In genomic region chr5:135639760-135640458, GRCm38 (mm10) we compare ENCODE assay signal across 14 mouse cellular contexts. TPM values are rescaled to one million over a fixed set of nuclear protein-coding genes. Genes with fewer than 3 reads are reported as not detected.
A peak's percentile ranks its signal among the peaks of the same experiment; 100 is the strongest.
DNase-seq lines count a peak whose midpoint lies in the region; ATAC-seq and TF ChIP-seq lines count a peak whose summit lies in the region.
"Had no signal": no experiment of that assay in that cellular context is flagged by ENCODE, and none has a peak within 500 bp of the region (broad histone marks: within the 10 kb centered on the region; RNA-seq: fewer than 3 reads in every experiment).

No protein-coding gene starts in this region.

- DNase-seq in layer of hippocampus, adult 2 months (ENCODE audit: low spot score in 2 of 2), result no peak
- DNase-seq in layer of hippocampus, adult 9-11 months, result no peak
- DNase-seq in MEL (ENCODE audit: low read depth, low spot score), result peak; percentile 76
- DNase-seq in left cerebral cortex, postnatal 10 days (ENCODE audit: extremely low spot score in 1 of 2, low spot score in 2 of 2), result no peak
- DNase-seq in ovary, postnatal 14 days (ENCODE audit: low spot score), result no peak
- DNase-seq: cerebellum, adult 9-11 months; heart, postnatal 4 days; lung, adult 2 months; retina, postnatal 1 day; thymus, postnatal 4 days had no signal

- intact Hi-C loops in left cerebral cortex, postnatal 10 days (cut with DNase I), result no loop called here

- no peaks in the 10 kb centered on the region for H3K27me3 ChIP-seq in MEL (ENCODE audit: control insufficient read depth in 1 of 2, insufficient read depth in 2 of 2, low read length in 2 of 2)
- H3K27me3 ChIP-seq in embryonic facial prominence, embryonic 15.5 days, result no peaks in the 10 kb centered on the region
- H3K27me3 ChIP-seq: midbrain, embryonic 13.5 days; neural tube, embryonic 12.5 days had no signal

- H3K4me1 ChIP-seq in MEL (ENCODE audit: control insufficient read depth in 1 of 2, insufficient read depth in 2 of 2, low read length in 2 of 2), result peaks cover 24 to 33% of the 10 kb centered on the region in 2 experiments
- H3K4me1 ChIP-seq in embryonic facial prominence, embryonic 15.5 days, result no peaks in the 10 kb centered on the region
- H3K4me1 ChIP-seq: midbrain, embryonic 13.5 days; neural tube, embryonic 12.5 days had no signal

- no peak for ATAC-seq in embryonic facial prominence, embryonic 15.5 days (ENCODE audit: insufficient number of reproducible peaks, low FRiP score, low TSS enrichment, low read depth)
- ATAC-seq in megakaryocyte-erythroid progenitor cell, adult 5-6 weeks (replicated peaks; ENCODE audit: low FRiP score, low TSS enrichment, poor library complexity, severe bottlenecking), result peak; percentile 68
- ATAC-seq: midbrain, embryonic 13.5 days had no signal

- no peak overlapping the region for H3K4me3 ChIP-seq in layer of hippocampus, adult 2 months
- no peak overlapping the region; a peak in 1 of 4 replicates for H3K4me3 ChIP-seq in MEL (ENCODE audit: control insufficient read depth in 1 of 2, insufficient read depth in 1 of 2, low read depth in 2 of 2, low read length in 2 of 2)
- no peak overlapping the region for H3K4me3 ChIP-seq in embryonic facial prominence, embryonic 15.5 days (replicated peaks)
- H3K4me3 ChIP-seq: midbrain, embryonic 13.5 days; neural tube, embryonic 12.5 days had no signal

- H3K27ac ChIP-seq in layer of hippocampus, adult 2 months, result peak overlapping the region; percentile 23; the same call in 1 of the 2 replicates
- H3K27ac ChIP-seq in MEL (ENCODE audit: control insufficient read depth, low read depth, low read length), result peak overlapping the region; percentile 68
- H3K27ac ChIP-seq in embryonic facial prominence, embryonic 15.5 days (replicated peaks), result 0 out of 2 replicates have a peak overlapping the region, but pooled peaks have one; percentile 18
- H3K27ac ChIP-seq: midbrain, embryonic 13.5 days; neural tube, embryonic 12.5 days had no signal

- TF ChIP-seq CTCF in layer of hippocampus, adult 2 months (conservative IDR thresholded peaks at IDR 0.05), result no peak
- TF ChIP-seq CTCF in MEL (IDR thresholded peaks at IDR 0.05 in 2 of 3, conservative IDR thresholded peaks at IDR 0.05 in 1 of 3; ENCODE audit: control insufficient read depth in 1 of 3, insufficient read depth in 1 of 3, low read depth in 2 of 3, low read length in 3 of 3, poor library complexity in 1 of 3, severe bottlenecking in 1 of 3), result no peak

- peak; percentile 9 to 28; a peak in 2 of 4 replicates for TF ChIP-seq EP300 in MEL (IDR thresholded peaks at IDR 0.05; ENCODE audit: low read depth in 1 of 2, low read length in 2 of 2)

- no peaks in the 10 kb centered on the region for H3K9me3 ChIP-seq in MEL (replicated peaks; ENCODE audit: insufficient read depth, low read length)
- H3K9me3 ChIP-seq in embryonic facial prominence, embryonic 15.5 days (replicated peaks), result no peaks in the 10 kb centered on the region
- H3K9me3 ChIP-seq: midbrain, embryonic 13.5 days; neural tube, embryonic 12.5 days had no signal

- H3K36me3 ChIP-seq in MEL (ENCODE audit: control insufficient read depth in 1 of 2, insufficient read depth in 2 of 2, low read length in 2 of 2), result peaks cover 0 to 34% of the 10 kb centered on the region in 2 experiments; a peak in 2 of 4 replicates
- peaks cover 47% of the 10 kb centered on the region for H3K36me3 ChIP-seq in embryonic facial prominence, embryonic 15.5 days

- peak overlapping the region; percentile 9 for H3K9ac ChIP-seq in MEL (ENCODE audit: control insufficient read depth, low read depth, low read length, poor library complexity, severe bottlenecking)
- no peak overlapping the region for H3K9ac ChIP-seq in embryonic facial prominence, embryonic 15.5 days
- H3K9ac ChIP-seq: midbrain, embryonic 13.5 days; neural tube, embryonic 12.5 days had no signal

- WGBS in embryonic facial prominence, embryonic 15.5 days, result 71% methylated on average over 7 of the region's 7 CpGs

- TF ChIP-seq POLR2A in MEL (IDR thresholded peaks at IDR 0.05; ENCODE audit: control insufficient read depth in 1 of 2, insufficient read depth in 1 of 2, low read depth in 1 of 2, low read length in 2 of 2, poor library complexity in 1 of 2), result no peak

- no peak overlapping the region for H3K4me2 ChIP-seq in embryonic facial prominence, embryonic 15.5 days (replicated peaks)
- H3K4me2 ChIP-seq: midbrain, embryonic 13.5 days; neural tube, embryonic 12.5 days had no signal

- H3K79me2 ChIP-seq in MEL (ENCODE audit: control insufficient read depth, insufficient read depth, low read length, poor library complexity), result no peaks in the 10 kb centered on the region

- no peak for TF ChIP-seq RAD21 in MEL (IDR thresholded peaks at IDR 0.05; ENCODE audit: low read depth, low read length)

TF ChIP-seq in MEL, 35 proteins besides CTCF, POLR2A, EP300 and RAD21:
- TF ChIP-seq MYC (IDR thresholded peaks at IDR 0.05; ENCODE audit: low read depth, low read length) (no peak), E2F4 (IDR thresholded peaks at IDR 0.05; ENCODE audit: borderline replicate concordance, low read depth, low read length) (no peak), CHD2 (IDR thresholded peaks at IDR 0.05; ENCODE audit: low read length) (no peak), SMC3 (IDR thresholded peaks at IDR 0.05; ENCODE audit: low read depth, low read length) (no peak), MAFK (IDR thresholded peaks at IDR 0.05; ENCODE audit: borderline replicate concordance, low read depth, low read length) (peak; percentile 87), TCF12 (IDR thresholded peaks at IDR 0.05; ENCODE audit: low read depth, low read length) (peak; percentile 21; the same call in 1 of the 2 replicates), TBP (IDR thresholded peaks at IDR 0.05; ENCODE audit: low read depth, low read length) (peak; percentile 3; the same call in 1 of the 2 replicates), KAT2A (conservative IDR thresholded peaks at IDR 0.05; ENCODE audit: low read depth, low read length) (no peak), ELF1 (IDR thresholded peaks at IDR 0.05; ENCODE audit: low read depth, low read length) (0 out of 2 replicates have a peak, but pooled peaks have one; percentile 10), MEF2A (IDR thresholded peaks at IDR 0.05; ENCODE audit: extremely low read depth, insufficient replicate concordance, low read depth, low read length, poor library complexity, severe bottlenecking) (no peak), TAL1 (IDR thresholded peaks at IDR 0.05; ENCODE audit: low read length) (peak; percentile 54), USF2 (IDR thresholded peaks at IDR 0.05; ENCODE audit: borderline replicate concordance in 1 of 2, insufficient read depth in 1 of 2, low read depth in 1 of 2, low read length in 2 of 2) (no peak), ETS1 (IDR thresholded peaks at IDR 0.05; ENCODE audit: low read depth, low read length) (peak; percentile 69), ZMIZ1 (IDR thresholded peaks at IDR 0.05; ENCODE audit: low read depth, low read length) (no peak)

RNA-seq across cellular contexts. Expression of gene Rhbdd2, which starts 7.5 kb away (rescaled TPM):
- 10 to 100 TPM; 86.2 to 86.5 TPM for total RNA-seq in layer of hippocampus, adult 2 months (2021)
- total RNA-seq in MEL (2012; rRNA removed), result 4.2 and 4.9 TPM in 2 replicates
- 10 to 100 TPM in 1 of 2 experiments, not detected in 1; 29.1 TPM for polyA plus RNA-seq in MEL (2012; ENCODE audit: insufficient read depth in 1 of 2, insufficient read length in 2 of 2, low read depth in 1 of 2, low replicate concordance in 2 of 2, missing spikeins in 1 of 2)
- 35.6 and 39.9 TPM in 2 replicates for polyA plus RNA-seq in embryonic facial prominence, embryonic 15.5 days (2015; fragmentation: Nextera tagmentation; extraction: Ambion mirVana)
- total RNA-seq in megakaryocyte-erythroid progenitor cell, adult 5-6 weeks (2014; fragmentation: Nextera tagmentation), result 25.2 and 47.5 TPM in 2 replicates
- total RNA-seq in megakaryocyte-erythroid progenitor cell, adult 5-6 weeks (2017), result 9.5 and 11.2 TPM in 2 replicates
- total RNA-seq in left cerebral cortex, postnatal 10 days (2021), result 10 to 100 TPM; 77.6 to 82.7 TPM

RNA-seq across cellular contexts. Expression of gene Por, which starts 29.9 kb away (rescaled TPM):
- total RNA-seq in layer of hippocampus, adult 2 months (2021), result 100 to 1,000 TPM; 103 to 112 TPM
- total RNA-seq in MEL (2012; rRNA removed), result 40.3 and 40.4 TPM in 2 replicates
- polyA plus RNA-seq in MEL (2012; ENCODE audit: insufficient read depth in 1 of 2, insufficient read length in 2 of 2, low read depth in 1 of 2, low replicate concordance in 2 of 2, missing spikeins in 1 of 2), result 10 to 100 TPM in 1 of 2 experiments, not detected in 1; 64.4 TPM
- polyA plus RNA-seq in embryonic facial prominence, embryonic 15.5 days (2015; fragmentation: Nextera tagmentation; extraction: Ambion mirVana), result 87.2 and 99.7 TPM in 2 replicates
- 49.6 and 57.4 TPM in 2 replicates for total RNA-seq in megakaryocyte-erythroid progenitor cell, adult 5-6 weeks (2014; fragmentation: Nextera tagmentation)
- total RNA-seq in megakaryocyte-erythroid progenitor cell, adult 5-6 weeks (2017), result 58.7 and 73.2 TPM in 2 replicates
- total RNA-seq in left cerebral cortex, postnatal 10 days (2021), result 10 to 100 TPM; 68.2 to 70.0 TPM

Comparison
In these comparisons a context has a peak if more than half of its experiments do, and no peak if none do; other contexts are left out.
1. H3K27ac ChIP-seq: peak in every context shown above with its lines; median percentile 68 in MEL; 23 in layer of hippocampus, adult 2 months; 18 in embryonic facial prominence, embryonic 15.5 days.